Mouse (Mus musculus): ENCODE results near the gene Exoc4.

- TF ChIP-seq CTCF (IDR thresholded peaks at IDR 0.05; ENCODE audit: low read depth) (no peak), EP300 (optimal IDR thresholded peaks at IDR 0.05) (no peak)
These were observed 623.3 kb downstream of the Exoc4 start for GRCm38 (mm10) chr6:33872192-33872591.
